Mouse (Mus musculus): ENCODE data around the gene Nlgn2.
A peak's percentile ranks its signal among the peaks of the same experiment; 100 is the strongest.

The Nlgn2 gene

DNA sequence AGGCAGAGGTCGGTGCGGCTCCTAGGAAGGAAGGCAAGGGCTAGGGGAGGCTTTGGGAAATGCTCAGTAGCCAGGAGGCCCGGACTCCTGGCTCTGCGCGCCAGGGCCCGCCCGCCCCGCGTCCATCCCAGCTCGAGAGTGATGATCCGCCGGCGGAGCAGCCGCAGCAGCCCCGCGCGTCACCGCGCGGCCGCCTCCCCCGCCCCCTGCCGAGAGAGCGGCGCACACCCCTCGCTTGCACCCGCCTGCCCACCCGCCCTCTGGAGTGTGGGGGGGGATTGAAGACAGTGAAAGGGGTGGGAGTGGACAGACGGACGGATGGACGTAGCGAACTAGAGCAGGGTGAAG, at the start of gene Nlgn2:
Gene Nlgn2, minus strand, starts transcription at position 181 of the 348 bp plus-strand sequence.
- DNase-seq (ENCODE audit: low spot score in 2 of 2), result peak in 1 of 2 experiments; percentile 75

DNA sequence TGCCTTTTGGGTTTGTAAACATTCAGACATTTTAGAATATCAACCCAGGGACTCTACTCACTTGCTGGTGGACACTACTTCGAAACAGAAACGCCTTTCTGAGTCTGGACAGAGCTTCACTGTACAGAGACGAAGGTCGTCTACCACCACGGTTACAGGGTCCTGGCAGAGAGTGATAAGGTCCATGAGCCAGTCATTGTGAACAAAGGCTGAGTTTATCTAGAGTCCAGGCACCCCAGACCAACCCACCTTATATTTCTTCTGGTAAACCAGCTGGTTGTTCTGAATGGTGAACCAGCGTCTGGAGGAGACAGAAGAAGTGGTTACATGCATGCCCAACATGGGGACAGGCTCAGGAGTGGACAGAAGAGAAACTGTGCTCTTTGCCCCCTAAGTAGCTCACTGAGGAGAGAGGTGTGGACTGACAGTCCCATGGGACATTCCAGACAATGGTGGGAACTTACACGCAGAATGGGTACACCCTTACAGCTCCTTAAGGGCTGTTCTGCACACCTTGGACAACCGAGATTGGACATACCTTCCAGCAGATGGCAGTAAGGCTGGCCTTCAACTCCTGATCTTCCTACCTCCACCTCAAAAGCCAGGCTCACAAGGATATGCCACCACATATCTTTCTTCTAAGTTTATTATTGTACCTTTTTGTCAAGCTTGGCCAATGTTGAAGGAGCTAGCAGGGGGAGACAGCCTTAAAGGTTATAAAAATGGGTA, 49.5 kb upstream of the Nlgn2 start:
- DNase-seq (ENCODE audit: low spot score in 2 of 2), result no peak

DNA sequence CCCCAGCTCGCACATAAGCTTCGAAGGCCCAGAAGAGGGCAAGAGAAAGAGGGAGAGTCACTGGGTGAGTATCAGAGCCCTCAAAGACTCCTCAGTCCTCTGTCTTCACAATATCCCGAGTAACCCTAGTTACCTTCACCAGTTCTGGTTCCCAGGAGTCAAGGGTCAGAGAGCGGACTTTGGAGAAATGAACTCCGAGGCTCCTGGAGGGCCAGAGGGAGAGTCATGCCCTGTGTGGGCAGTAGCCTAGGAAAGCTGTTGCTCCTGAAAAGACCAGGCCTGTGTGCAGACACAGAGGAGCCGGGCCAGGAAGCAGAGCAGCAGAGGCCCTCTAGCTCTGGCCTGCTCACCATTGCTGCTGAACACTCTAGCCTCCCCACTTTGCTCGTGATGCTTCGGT, 47.1 kb upstream of the Nlgn2 start:
- no peak for DNase-seq (ENCODE audit: low spot score in 2 of 2)

DNA sequence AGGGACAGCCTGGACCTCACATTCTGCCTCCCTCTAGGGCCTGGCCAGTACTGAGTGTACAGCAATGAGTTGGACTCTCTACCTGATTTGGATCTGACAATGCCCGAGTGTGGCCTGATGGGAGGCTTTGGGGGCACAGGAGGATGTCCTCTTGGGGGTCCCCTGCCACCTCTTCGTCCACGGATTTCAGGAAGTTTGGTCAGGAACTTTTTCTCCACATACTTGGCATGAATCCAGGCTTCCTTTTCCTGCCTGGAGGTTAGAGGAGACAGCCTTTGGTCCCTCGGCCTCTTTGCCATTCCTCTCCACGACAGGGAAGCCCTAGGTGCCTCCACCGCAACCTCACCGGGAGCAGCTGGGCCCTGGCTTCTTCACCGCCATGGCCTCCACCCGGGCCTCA, 46.7 kb upstream of the Nlgn2 start:
- DNase-seq (ENCODE audit: low spot score in 2 of 2), result no peak

DNA sequence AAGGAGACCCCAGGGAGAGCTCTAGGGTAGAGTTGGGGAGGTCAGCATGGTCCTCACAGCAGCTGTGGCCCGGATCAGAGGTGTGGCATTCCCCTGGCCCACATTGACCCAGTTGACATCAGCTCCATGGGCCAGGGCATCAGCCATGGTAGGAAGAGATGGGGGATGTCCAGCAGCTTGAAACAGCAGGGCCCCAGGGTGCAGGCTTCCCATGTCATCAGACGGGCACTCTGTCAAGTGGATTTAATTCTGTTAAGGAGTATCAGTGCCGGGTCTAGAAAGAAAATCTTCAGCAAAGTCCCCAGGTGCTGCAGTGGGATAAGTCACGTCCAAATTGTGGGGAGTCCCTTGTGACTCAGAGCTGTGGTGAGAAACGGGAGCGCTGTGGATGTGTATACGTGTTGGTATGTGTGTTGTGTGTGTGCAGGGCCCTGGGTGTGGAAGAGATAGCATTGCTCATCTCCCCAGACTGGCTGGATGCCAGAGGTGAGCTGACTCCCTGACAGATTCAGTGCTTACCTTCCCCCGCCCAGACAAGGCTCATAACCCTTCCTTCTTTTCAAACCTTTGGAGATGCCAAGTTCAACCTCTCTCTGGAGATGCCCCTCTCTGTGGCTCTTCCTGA, 46.1 kb upstream of the Nlgn2 start:
- DNase-seq (ENCODE audit: low spot score in 2 of 2), result no peak

DNA sequence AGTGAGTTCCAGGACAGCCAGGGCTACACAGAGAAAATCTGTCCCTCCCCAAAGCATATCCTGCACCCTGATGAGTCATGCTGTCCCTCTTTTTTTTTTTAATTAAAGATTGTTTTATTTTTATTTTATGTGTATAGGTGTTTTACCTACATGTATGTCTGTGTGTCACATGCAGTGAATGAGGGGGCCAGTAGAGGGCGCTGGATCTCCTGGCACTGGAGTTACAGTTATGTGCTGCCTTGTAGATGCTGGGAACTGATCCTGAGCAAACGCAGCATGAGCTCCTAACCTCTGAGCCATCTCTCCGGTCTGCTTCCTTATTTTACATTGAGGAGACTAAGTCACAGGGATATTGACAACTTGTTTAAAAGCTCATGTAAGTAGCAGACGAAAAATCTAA, 45.5 kb upstream of the Nlgn2 start:
- no peak for DNase-seq (ENCODE audit: low spot score in 2 of 2)

DNA sequence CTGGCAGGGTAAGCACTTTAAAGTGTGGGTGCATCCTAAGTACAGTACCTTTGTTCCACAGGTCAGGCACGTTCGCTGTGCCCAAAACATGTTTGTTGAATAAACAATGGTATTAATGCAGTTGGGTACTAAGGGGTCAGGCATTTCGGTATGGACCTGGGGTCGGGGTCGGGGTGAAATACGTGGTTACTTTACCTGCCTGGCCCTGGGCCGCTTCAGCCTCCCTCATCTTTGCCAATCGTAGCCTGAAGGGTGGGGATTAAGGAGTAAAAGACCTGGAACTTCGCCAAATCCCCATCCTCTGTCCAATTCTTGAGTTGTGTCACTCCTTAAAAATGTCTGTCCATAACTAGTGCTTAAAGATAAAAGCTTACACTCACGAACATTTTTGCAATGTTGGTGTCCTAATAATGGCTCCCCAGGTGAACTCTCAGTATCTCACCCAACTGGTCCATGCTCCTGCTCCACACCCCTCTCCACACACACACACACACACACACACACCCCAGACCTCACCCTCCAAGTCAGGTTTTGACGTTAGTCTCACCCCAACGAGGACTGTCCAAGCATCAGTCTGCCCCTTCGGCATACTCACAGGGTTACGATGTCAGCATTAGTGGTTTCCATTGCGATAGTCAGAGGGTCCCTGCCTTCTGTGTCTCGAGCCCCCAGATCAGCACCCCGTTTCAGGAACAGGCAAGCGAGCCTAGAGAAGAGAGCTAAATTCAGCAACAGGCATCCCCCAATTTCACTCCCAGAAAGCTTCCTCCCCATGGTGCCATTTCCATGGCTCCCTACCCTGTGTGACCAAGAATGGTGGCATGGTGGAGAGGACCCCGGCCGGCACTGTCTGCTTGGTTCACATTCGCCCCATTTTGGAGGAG, 44.4 kb upstream of the Nlgn2 start:
- no peak for DNase-seq (ENCODE audit: low spot score in 2 of 2)

DNA sequence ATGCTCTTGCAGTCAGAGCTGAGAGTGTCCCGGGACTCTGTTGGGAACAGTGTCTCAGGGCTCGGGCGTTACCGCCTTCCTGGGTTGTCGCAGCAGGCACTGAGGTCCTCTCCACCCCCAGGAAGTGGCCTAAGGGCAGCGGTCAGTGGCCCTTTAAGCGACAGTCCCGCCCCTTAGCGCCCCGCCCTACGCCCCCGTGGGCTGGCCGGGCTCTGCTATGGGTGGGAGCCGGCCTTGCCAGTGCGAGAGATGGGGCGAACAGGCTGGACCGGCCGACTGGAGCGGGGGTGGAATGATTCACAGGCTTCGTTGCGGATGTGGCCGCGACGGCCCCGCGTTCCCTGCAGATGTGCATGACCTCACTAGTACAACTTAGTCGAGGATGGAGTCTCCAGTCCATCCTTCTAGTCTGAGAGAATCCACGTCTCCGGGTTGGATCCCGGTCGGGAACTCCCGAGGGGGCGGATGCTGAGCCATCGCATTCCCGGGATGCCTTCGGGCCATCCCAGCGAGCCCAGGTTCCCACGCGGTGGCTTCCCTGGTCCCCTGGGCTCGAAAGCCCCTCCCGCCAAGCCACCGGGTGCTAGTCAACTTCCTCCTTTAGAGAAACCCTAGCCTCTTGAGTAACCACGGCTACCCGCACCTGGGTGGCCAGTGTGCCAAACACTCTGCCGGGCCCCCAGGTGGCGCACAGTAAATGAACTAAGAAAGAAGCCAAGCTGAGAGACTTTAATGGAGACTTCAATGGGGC, 43.4 kb upstream of the Nlgn2 start, which contains the start of gene Kctd11:
Gene Kctd11, minus strand, starts transcription at position 554 of the 751 bp plus-strand sequence.
- peak; percentile 88 for DNase-seq (ENCODE audit: low spot score in 2 of 2)

DNA sequence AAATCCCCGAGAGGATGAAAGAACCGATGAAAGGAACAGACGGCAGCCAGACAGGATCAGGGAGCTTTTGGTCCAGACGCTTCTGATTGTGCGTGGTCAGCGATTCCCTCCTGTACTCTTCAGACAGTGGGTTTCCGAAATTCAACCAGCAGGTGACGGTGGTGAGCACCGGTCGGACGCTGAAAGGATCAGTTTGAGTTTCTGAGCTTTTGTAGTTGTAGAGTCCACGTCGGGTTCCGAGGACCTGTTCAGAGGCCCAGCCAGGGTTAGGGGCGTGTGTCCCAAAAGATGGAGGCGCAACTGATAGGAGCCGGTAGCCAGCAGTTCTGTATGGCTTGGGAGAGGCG, 42.9 kb upstream of the Nlgn2 start:
- peak in 1 of 2 experiments; percentile 75 for DNase-seq (ENCODE audit: low spot score in 2 of 2)

DNA sequence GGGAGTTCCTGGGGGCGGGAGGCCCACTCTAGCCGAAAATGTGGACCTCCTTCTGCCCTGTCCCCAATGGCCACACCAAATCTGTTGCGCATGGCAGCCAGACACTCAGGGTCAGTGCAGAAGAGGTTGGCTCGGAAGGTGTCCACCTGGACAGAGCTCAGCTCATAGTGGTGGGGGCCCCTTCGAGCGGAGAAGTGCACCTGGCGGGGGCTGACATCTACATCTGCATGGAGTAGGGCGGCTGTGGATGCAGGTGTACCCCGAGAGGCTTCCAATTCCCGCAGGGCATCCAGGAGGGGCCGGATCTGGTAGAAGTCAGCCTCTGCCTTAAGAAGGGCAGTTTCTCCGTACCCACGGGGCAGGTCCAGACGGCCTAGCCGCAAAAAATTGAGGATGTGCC, 42.1 kb upstream of the Nlgn2 start:
- DNase-seq (ENCODE audit: low spot score in 2 of 2), result no peak

DNA sequence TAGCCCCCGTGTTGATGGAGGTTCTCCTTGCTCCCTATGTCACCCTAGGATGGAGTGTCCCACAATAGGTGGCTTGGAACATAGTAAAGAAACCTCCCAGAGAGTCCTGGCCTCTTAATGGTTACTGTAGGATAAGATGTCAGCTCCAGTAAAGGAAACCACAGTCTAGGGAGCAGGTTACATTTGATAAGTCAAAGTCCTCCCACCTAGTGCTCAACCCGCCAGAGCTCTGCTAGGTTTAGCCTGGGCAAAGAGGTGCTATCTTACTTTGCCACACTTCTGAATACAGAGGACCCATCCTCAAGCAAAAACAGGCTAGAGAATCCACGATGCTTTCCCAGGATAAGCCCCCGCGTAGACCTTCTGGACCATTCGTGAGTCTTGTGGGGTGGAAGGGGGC, 41.4 kb upstream of the Nlgn2 start:
- no peak for DNase-seq (ENCODE audit: low spot score in 2 of 2)

DNA sequence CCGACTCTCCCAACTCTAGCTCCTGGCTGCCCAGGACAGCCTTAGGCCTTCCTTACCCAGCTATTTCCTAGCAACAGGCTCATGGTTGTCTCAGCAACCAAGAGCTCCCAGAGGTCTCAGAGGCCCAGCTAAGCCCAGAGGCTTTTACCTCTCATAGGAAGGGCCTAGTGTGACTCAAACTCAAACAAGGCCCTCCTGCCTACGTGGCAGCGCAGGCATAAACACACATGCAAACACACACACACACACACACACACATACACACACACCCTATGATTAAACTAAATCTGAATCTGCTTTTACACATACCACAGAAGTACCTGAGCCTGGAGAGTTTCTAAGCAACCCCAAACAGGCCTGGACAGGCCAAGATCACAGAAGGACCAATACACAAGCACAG, 40.8 kb upstream of the Nlgn2 start:
- no peak for DNase-seq (ENCODE audit: low spot score in 2 of 2)

DNA sequence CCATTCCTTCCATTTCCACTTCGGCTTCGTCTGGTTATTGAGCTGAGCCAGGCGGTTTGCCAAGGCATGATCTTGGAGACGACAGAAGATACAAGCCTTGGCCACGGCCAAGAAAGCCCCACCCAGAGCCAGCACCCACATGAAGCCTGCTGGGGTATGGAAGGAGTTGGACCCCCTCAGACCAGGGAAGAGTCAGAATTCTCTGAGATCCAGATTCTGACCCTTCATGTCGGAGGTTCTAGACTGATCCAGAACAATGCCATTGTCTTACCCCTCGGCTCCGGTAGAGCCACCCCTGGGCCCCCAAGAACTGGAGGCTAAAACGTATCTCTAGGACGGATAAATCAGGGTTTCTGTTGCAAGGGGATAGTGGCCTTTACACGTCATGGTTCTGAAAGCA, 40.3 kb upstream of the Nlgn2 start, which contains the start of gene Tmem95:
Gene Tmem95, minus strand, starts transcription at position 141 of the 400 bp plus-strand sequence.
- no peak for DNase-seq (ENCODE audit: low spot score in 2 of 2)

DNA sequence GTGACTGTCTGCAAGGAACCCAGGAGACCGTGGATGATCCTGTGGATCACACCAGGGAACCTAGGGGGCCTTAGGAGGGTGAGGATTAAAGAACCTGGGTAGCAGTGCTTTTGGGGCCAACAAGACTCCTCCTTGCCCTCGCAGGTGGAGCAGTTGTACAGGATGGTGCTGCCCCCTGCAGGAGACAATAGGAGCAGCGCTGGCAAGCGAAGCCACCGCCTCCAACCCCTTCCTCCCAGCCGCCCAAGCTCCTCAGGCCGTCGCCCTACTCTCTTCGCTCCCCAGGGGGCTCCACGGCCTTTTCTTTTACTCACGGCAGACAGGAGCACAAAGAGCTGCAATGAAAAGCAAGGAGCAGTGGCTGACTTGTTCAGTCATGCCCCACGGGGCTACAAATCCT, 39.3 kb upstream of the Nlgn2 start:
- DNase-seq (ENCODE audit: low spot score in 2 of 2), result peak; percentile 85 to 92

DNA sequence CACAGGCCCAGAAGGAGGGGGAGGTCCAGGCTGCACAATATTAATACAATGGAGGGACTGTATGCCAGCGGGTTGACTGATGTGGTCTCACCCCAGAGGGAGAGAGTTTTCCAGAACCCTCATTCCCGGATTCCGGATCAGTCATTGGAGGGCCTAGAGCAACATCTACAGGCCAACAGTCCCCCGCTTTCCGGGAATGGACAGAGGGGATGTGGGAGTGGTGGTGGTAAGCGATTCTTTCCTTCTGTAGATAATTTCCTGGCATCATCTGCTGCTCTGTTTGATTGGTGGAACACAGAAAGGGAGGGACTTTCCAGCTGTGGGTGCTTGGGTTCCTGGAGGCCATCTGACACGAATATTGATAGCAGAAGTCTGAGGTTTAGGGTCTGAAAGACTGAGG, 38.6 kb upstream of the Nlgn2 start:
- DNase-seq (ENCODE audit: low spot score in 2 of 2), result no peak

DNA sequence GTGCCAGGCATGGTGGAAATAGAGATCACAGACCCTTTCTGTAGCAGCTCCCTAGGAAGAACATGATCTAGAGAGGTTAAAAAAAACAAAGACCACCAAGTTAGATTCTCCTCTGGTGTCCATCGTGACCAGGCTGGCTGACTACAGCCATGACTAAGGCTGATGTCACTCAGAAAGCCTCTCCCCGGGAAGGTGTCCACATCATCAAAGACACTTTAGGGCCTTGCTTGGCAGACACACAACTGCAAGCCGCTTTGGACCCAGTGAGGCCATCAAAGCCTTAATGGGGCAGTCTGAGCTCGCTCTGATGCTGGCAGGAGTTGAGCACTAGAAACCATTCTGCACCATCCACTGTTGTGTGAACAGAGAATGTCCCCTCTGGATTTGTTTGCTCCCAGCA, 34.9 kb upstream of the Nlgn2 start:
- DNase-seq (ENCODE audit: low spot score in 2 of 2), result no peak

DNA sequence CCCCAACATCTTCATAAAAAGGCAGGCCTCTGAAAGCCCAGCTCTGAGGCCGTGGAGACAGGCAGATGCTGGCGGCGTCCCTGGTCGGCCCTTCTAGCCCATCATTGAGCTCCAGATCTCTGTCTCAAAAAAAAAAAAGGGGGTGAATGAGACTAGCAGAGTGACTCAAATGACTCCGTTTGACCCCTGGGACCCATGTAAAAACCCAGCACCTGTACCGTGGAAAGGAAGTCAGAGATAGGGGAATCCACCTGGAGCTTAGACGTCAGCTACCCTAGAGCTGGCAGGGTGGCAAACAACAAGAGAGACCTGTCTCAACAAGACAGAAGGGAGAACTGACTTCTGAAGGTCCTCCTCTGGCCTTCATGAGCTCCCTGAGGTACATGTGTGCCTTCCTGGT, 34.2 kb upstream of the Nlgn2 start:
- no peak for DNase-seq (ENCODE audit: low spot score in 2 of 2)

DNA sequence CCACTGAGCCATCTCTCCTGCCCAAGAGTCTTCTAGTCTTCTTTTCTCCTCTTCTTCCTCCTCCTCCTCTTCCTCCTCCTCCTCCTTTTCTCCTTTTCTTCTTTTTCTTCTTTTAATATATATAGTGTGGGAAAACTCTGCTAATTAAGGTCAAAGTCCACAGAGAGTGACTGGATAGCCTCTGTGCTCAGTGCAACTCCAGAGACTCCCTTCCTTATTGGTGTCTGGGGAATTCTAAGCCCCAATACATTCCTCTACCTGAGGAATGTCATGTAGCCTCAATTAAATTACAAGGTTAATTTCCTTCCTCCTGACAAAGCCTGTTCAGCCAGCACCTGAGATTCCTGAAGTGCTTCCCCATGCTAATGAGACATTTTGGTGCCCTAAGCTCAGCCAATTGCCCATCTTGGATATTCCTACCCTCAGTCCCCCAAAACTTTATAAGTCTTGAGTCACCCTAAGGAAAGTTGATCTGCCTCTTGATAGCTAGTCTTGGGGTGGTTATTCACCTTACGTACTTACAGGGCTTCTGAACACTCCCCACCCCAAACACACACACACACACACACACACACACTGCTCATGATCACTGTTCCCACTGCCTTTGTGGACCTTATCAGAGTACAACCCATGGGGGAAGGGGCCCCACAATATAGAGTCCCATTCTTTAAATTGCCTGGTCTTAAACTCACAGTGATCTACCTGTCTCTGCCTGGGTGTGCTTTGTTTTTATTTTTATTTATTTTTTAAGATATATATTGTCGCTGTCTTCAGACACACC, 32.9 kb upstream of the Nlgn2 start:
- DNase-seq (ENCODE audit: low spot score in 2 of 2), result no peak

DNA sequence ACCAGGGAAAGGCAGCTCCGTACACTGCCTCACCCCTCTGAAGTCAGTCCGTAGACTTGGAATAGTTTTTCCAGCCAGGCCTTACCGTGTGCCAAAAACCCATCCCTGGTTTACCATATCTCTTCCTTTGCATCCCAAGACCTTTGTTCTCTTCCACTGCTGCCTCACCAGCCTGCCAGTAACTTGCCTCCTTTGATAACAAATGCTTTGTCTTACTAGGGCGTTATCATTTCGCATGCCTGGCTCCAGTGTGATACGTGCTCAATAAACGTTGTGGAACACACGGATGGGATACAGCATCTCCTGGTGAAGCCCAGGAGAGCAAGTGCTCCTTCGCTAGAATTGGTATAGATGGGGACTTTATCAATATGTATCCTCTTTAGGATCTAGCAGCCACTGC, 29.8 kb upstream of the Nlgn2 start:
- DNase-seq (ENCODE audit: low spot score in 2 of 2), result no peak

DNA sequence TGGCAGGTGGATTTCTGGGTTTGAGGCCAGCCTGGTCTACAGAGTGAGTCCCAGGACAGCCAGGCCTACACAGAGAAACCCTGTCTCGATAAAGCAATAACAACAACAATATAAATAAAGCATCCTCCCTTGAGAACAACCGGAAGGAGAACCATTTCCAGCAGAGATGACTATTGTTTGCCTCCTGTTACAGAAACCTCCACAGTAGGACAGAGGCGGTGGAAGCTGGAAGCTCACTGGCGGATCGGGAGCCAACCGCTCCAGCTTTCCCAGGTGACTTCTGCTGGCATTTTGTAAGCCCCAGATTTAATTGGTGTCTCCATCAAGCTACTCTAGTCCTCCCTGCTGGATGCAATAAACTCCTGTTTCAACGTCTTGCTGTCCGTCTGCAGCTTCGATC, 28.0 kb upstream of the Nlgn2 start:
- no peak for DNase-seq (ENCODE audit: low spot score in 2 of 2)
